Mouse (Mus musculus) forebrain, embryonic 11.5 days (tissue): Measurements from ENCODE around the gene Gm20388. TPM values are rescaled to one million over a fixed set of nuclear protein-coding genes. Genes with fewer than 3 reads are reported as not detected.

Experiments
- ATAC-seq: fragments of 200-750 bp; cut with Nextera tagmentation; replicated peaks from 2 replicates; pipeline ENCODE4 v1.8.0; 2017; ENCODE audit warnings: moderate TSS enrichment; ENCODE audit not compliant: low FRiP score
- DNase-seq: peaks from one replicate; pipeline ENCODE4 v3.0.0-alpha.2; 2017; ENCODE audit warnings: low spot score
- H3K27ac ChIP-seq: fragments of 300-500 bp; sonication (generic); 2 replicates; pipeline ENCODE4 v1.5.1; 2014; ENCODE audit warnings: low read depth, low read length
- H3K27me3 ChIP-seq: fragments of 300-500 bp; sonication (generic); 2 replicates; pipeline ENCODE4 v1.6.1; 2014; ENCODE audit warnings: mild to moderate bottlenecking, low read length, mixed read lengths; ENCODE audit not compliant: control insufficient read depth, insufficient read depth
- H3K36me3 ChIP-seq: fragments of 300-500 bp; sonication (generic); 2 replicates; pipeline ENCODE4 v1.6.1; 2014; ENCODE audit warnings: mild to moderate bottlenecking, low read length, moderate library complexity, mixed read lengths; ENCODE audit not compliant: control insufficient read depth, insufficient read depth
- H3K4me1 ChIP-seq: fragments of 300-500 bp; sonication (generic); replicated peaks from 2 replicates; pipeline ENCODE4 v1.6.1; 2014; ENCODE audit warnings: low read length, mixed read lengths; ENCODE audit not compliant: control insufficient read depth, insufficient read depth
- H3K4me2 ChIP-seq: fragments of 300-500 bp; sonication (generic); 2 replicates; pipeline ENCODE4 v1.6.1; 2014; ENCODE audit warnings: low read depth, mild to moderate bottlenecking, low read length, moderate library complexity, mixed read lengths; ENCODE audit not compliant: severe bottlenecking
- H3K4me3 ChIP-seq: fragments of 300-500 bp; sonication (generic); 2 replicates; pipeline ENCODE4 v1.5.1; 2014; ENCODE audit warnings: low read depth, low read length
- H3K9ac ChIP-seq: fragments of 300-500 bp; sonication (generic); 2 replicates; pipeline ENCODE4 v1.6.1; 2014; ENCODE audit warnings: low read length
- H3K9me3 ChIP-seq: fragments of 300-500 bp; sonication (generic); 2 replicates; pipeline ENCODE4 v1.6.1; 2016; ENCODE audit warnings: low read length, mixed read lengths; ENCODE audit not compliant: control insufficient read depth
- WGBS: fragments of 180-500 bp; shearing (Covaris S2); extraction: QIAGEN DNeasy Blood & Tissue Kit; methylation state at CpG from one replicate; pipeline ENCODE4 v1.1.7; 2014; 5-methylcytosine and 5-hydroxymethylcytosine counted together
- polyA plus RNA-seq: library from polyadenylated mRNA; unstranded; fragments of >200 nt; fragmentation: Nextera tagmentation; extraction: Ambion mirVana; gene quantifications from 2 replicates; pipeline ENCODE4 v1.2.1, GENCODE M21; 2014

Gm20388 gene
- polyA plus RNA-seq, 1 experiment from 2014 or later, result not detected

GRCm38 (mm10) chr8:123375701-123376100 lies 3465.1 kb downstream of the Gm20388 start:
- Histone ChIP-seq H3K27me3 (no peaks in the 10 kb centered on the region), H3K27ac (no peak overlapping the region), H3K9ac (no peak overlapping the region), H3K4me2 (no peak overlapping the region), H3K4me1 (peaks cover 5% of the 10 kb centered on the region; the same call in 1 of the 2 replicates), H3K36me3 (no peaks in the 10 kb centered on the region), H3K4me3 (no peak overlapping the region), H3K9me3 (no peaks in the 10 kb centered on the region)
- DNase-seq, result no peak
- no peak for ATAC-seq
- 87% methylated on average over 10 of the region's 10 CpGs for WGBS

- Histone ChIP-seq H3K9me3 (no peaks in the 10 kb centered on the region), H3K4me1 (peaks cover 5% of the 10 kb centered on the region; the same call in 1 of the 2 replicates), H3K27ac (no peak overlapping the region), H3K4me2 (no peak overlapping the region), H3K27me3 (no peaks in the 10 kb centered on the region), H3K4me3 (no peak overlapping the region), H3K9ac (no peak overlapping the region), H3K36me3 (no peaks in the 10 kb centered on the region)
- DNase-seq (no peak), ATAC-seq (no peak)
- 80% methylated on average over 8 of the region's 8 CpGs for WGBS
These were observed 3465.5 kb downstream of the Gm20388 start for GRCm38 (mm10) chr8:123376106-123376505.

GRCm38 (mm10) chr8:123381711-123382110 lies 3471.1 kb downstream of the Gm20388 start:
- no peak overlapping the region for H3K4me3 ChIP-seq
- ATAC-seq, result no peak
- H3K27me3 ChIP-seq, result no peaks in the 10 kb centered on the region
- no peaks in the 10 kb centered on the region for H3K9me3 ChIP-seq
- H3K27ac ChIP-seq, result no peak overlapping the region
- H3K4me2 ChIP-seq, result no peak overlapping the region
- no peak overlapping the region for H3K9ac ChIP-seq
- 98% methylated on average over 4 of the region's 4 CpGs for WGBS
- DNase-seq, result no peak
- H3K4me1 ChIP-seq, result no peaks in the 10 kb centered on the region
- H3K36me3 ChIP-seq, result peaks cover 8% of the 10 kb centered on the region; the same call in 1 of the 2 replicates

GRCm38 (mm10) chr8:123382516-123382915 lies 3471.9 kb downstream of the Gm20388 start:
- Histone ChIP-seq H3K4me1 (no peaks in the 10 kb centered on the region), H3K36me3 (peaks cover 8% of the 10 kb centered on the region; the same call in 1 of the 2 replicates), H3K27me3 (no peaks in the 10 kb centered on the region), H3K9me3 (no peaks in the 10 kb centered on the region), H3K4me3 (no peak overlapping the region), H3K27ac (no peak overlapping the region), H3K4me2 (no peak overlapping the region), H3K9ac (no peak overlapping the region)
- DNase-seq (no peak), ATAC-seq (no peak)
- 93% methylated on average over 8 of the region's 8 CpGs for WGBS

- Histone ChIP-seq H3K4me3 (no peak overlapping the region), H3K9me3 (no peaks in the 10 kb centered on the region), H3K4me1 (no peaks in the 10 kb centered on the region), H3K36me3 (peaks cover 13% of the 10 kb centered on the region; the same call in 1 of the 2 replicates), H3K9ac (no peak overlapping the region), H3K27me3 (no peaks in the 10 kb centered on the region), H3K27ac (no peak overlapping the region), H3K4me2 (no peak overlapping the region)
- WGBS, result 71% methylated on average over 9 of the region's 9 CpGs
- ATAC-seq, result no peak
- no peak for DNase-seq
These were observed 3474.4 kb downstream of the Gm20388 start for GRCm38 (mm10) chr8:123384883-123385540.

- WGBS, result 89% methylated on average over 3 of the region's 3 CpGs
- Histone ChIP-seq H3K4me1 (no peaks in the 10 kb centered on the region), H3K9me3 (no peaks in the 10 kb centered on the region), H3K9ac (no peak overlapping the region), H3K36me3 (peaks cover 13% of the 10 kb centered on the region; the same call in 1 of the 2 replicates), H3K27ac (no peak overlapping the region), H3K4me2 (no peak overlapping the region), H3K27me3 (no peaks in the 10 kb centered on the region), H3K4me3 (no peak overlapping the region)
- DNase-seq (no peak), ATAC-seq (no peak)
These were observed 3476.4 kb downstream of the Gm20388 start for GRCm38 (mm10) chr8:123387041-123387440.

GRCm38 (mm10) chr8:123387801-123388200 lies 3477.2 kb downstream of the Gm20388 start:
- H3K27ac ChIP-seq, result no peak overlapping the region
- ATAC-seq, result no peak
- 91% methylated on average over 8 of the region's 8 CpGs for WGBS
- DNase-seq, result no peak
- no peak overlapping the region for H3K9ac ChIP-seq
- H3K4me3 ChIP-seq, result no peak overlapping the region
- peaks cover 13% of the 10 kb centered on the region; the same call in 1 of the 2 replicates for H3K36me3 ChIP-seq
- no peaks in the 10 kb centered on the region for H3K9me3 ChIP-seq
- no peak overlapping the region for H3K4me2 ChIP-seq
- no peaks in the 10 kb centered on the region for H3K27me3 ChIP-seq
- H3K4me1 ChIP-seq, result no peaks in the 10 kb centered on the region

GRCm38 (mm10) chr8:123389026-123389425 lies 3478.4 kb downstream of the Gm20388 start:
- H3K4me2 ChIP-seq, result no peak overlapping the region
- no peaks in the 10 kb centered on the region for H3K27me3 ChIP-seq
- ATAC-seq (no peak), DNase-seq (no peak)
- H3K27ac ChIP-seq, result no peak overlapping the region
- H3K9me3 ChIP-seq, result no peaks in the 10 kb centered on the region
- peaks cover 14% of the 10 kb centered on the region; the same call in 1 of the 2 replicates for H3K36me3 ChIP-seq
- 94% methylated on average over 7 of the region's 7 CpGs for WGBS
- no peaks in the 10 kb centered on the region for H3K4me1 ChIP-seq
- H3K9ac ChIP-seq, result no peak overlapping the region
- H3K4me3 ChIP-seq, result no peak overlapping the region

- Histone ChIP-seq H3K9me3 (no peaks in the 10 kb centered on the region), H3K36me3 (peaks cover 7% of the 10 kb centered on the region; the same call in 1 of the 2 replicates), H3K4me1 (no peaks in the 10 kb centered on the region), H3K27ac (no peak overlapping the region), H3K4me2 (no peak overlapping the region), H3K4me3 (no peak overlapping the region), H3K27me3 (no peaks in the 10 kb centered on the region), H3K9ac (no peak overlapping the region)
- 95% methylated on average over 13 of the region's 13 CpGs for WGBS
- no peak for DNase-seq
- ATAC-seq, result no peak
These were observed 3487.7 kb downstream of the Gm20388 start for GRCm38 (mm10) chr8:123398308-123398707.
